Mouse (Mus musculus) lung, embryonic 15.5 days (tissue): ENCODE data around the gene Apoa1. TPM values are rescaled to one million over a fixed set of nuclear protein-coding genes. Genes with fewer than 3 reads are reported as not detected.
A peak's percentile ranks its signal among the peaks of the same experiment; 100 is the strongest.

Experiments
- ATAC-seq: fragments of 200-750 bp; cut with Nextera tagmentation; 2 replicates; pipeline ENCODE4 v1.8.0; 2017; ENCODE audit warnings: moderate number of reproducible peaks, borderline replicate concordance; ENCODE audit not compliant: low FRiP score, low TSS enrichment; ENCODE audit errors: extremely low read depth
- H3K27ac ChIP-seq: fragments of 300-500 bp; sonication (generic); 2 replicates; pipeline ENCODE4 v1.5.1; 2015; ENCODE audit warnings: moderate library complexity, mild to moderate bottlenecking, inconsistent platforms
- H3K27me3 ChIP-seq: fragments of 300-500 bp; sonication (generic); 2 replicates; pipeline ENCODE4 v1.6.1; 2015; ENCODE audit warnings: inconsistent platforms
- H3K36me3 ChIP-seq: fragments of 300-500 bp; sonication (generic); 2 replicates; pipeline ENCODE4 v1.6.1; 2015; ENCODE audit warnings: inconsistent platforms
- H3K4me1 ChIP-seq: fragments of 300-500 bp; sonication (generic); 2 replicates; pipeline ENCODE4 v1.6.1; 2015; ENCODE audit warnings: inconsistent platforms
- H3K4me2 ChIP-seq: fragments of 300-500 bp; sonication (generic); 2 replicates; pipeline ENCODE4 v1.6.1; 2015; ENCODE audit warnings: inconsistent platforms, mild to moderate bottlenecking, moderate library complexity
- H3K4me3 ChIP-seq: fragments of 300-500 bp; sonication (generic); 2 replicates; pipeline ENCODE4 v1.5.1; 2015; ENCODE audit warnings: mild to moderate bottlenecking, inconsistent platforms
- H3K9ac ChIP-seq: fragments of 300-500 bp; sonication (generic); 2 replicates; pipeline ENCODE4 v1.6.1; 2015; ENCODE audit warnings: inconsistent platforms
- H3K9me3 ChIP-seq: fragments of 300-500 bp; sonication (generic); 2 replicates; pipeline ENCODE4 v1.6.1; 2016; ENCODE audit warnings: inconsistent platforms
- WGBS: fragments of 180-500 bp; shearing (Covaris S2); methylation state at CpG from one replicate; pipeline ENCODE4 v1.1.7; 2015; 5-methylcytosine and 5-hydroxymethylcytosine counted together
- polyA plus RNA-seq: library from polyadenylated mRNA; unstranded; fragments of >200 nt; fragmentation: Nextera tagmentation; extraction: Ambion mirVana; gene quantifications from 2 replicates; pipeline ENCODE4 v1.2.1, GENCODE M21; 2015

Apoa1 gene
- polyA plus RNA-seq, result 6.6 and 29.8 TPM in 2 replicates

DNA sequence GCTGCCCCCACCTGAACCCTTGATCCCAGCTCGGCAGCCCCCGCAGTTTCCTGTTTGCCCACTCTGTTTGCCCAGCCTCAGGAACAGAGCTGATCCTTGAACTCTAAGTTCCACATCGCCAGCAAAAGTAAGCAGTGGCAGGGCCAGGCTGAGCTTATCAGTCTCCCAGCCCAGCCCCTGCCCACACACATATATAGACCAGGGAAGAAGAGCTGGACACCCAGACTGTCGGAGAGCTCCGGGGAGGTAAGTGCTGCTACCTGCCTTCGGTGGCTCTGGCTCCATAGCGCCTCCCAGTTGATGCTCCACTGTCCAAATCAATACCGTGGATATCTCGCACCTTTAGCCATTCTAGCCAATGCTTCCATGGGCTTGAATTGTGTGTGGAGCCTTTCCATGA is at the start of gene Apoa1:
TSS of gene Apoa1 (plus strand) at position 90 of the 400 bp plus-strand sequence.
- Histone ChIP-seq H3K4me2 (no peak within 1 kb of the TSS), H3K27ac (no peak within 1 kb of the TSS), H3K4me1 (peaks cover 13% of the 10 kb centered on the region), H3K27me3 (no peaks in the 10 kb centered on the region), H3K36me3 (no peaks in the 10 kb centered on the region), H3K9ac (no peak within 1 kb of the TSS), H3K9me3 (no peaks in the 10 kb centered on the region), H3K4me3 (no peak within 1 kb of the TSS)
- WGBS, result 32% methylated on average over 9 of the region's 9 CpGs
- ATAC-seq, result no peak

DNA sequence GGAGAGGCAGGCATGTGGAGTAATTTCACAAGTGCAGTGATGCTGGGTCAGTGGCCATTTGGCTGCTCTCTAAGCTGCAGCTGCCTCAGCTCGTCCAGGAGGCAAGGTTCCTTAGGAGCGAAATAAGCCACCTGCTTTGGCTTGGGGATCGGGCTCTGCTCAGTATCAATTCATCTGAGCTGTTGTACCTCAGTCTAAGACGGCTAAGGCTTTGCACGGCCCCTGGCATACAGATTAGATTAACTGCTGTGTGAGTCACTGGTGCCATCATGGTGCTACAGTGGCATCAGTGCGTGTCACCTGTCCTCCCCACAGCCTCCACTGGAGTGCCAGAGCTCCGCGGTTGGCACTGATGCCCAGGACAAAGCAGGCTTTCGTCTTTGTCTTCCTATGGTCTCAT is 49.8 kb upstream of the Apoa1 start:
- no peak overlapping the region for H3K9ac ChIP-seq
- H3K9me3 ChIP-seq, result no peaks in the 10 kb centered on the region
- peaks cover 35% of the 10 kb centered on the region for H3K4me1 ChIP-seq
- peaks cover 10% of the 10 kb centered on the region; the same call in 1 of the 2 replicates for H3K36me3 ChIP-seq
- ATAC-seq, result no peak
- no peak overlapping the region for H3K4me3 ChIP-seq
- no peak overlapping the region for H3K4me2 ChIP-seq
- no peaks in the 10 kb centered on the region for H3K27me3 ChIP-seq
- WGBS, result 89% methylated on average over 9 of the region's 9 CpGs
- H3K27ac ChIP-seq, result no peak overlapping the region

DNA sequence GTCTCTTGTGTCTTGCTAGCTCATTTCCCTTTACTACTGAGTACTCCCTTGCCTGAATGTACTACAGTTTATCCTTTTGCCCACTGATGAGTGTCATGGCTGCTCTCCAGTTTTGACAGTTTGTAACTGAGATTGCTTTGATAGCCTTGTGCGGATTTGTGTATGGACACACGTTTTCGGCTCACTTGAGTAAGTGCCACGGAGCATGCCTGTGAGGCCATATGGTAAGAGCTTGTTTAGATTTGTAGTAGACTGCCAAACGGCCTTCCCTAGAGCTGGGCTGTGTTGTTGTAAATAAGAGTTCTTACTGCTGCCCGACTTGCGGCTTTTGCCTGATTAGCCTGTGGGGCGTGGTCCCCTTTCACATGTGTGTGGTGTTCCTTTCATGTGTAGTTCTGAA is 47.1 kb upstream of the Apoa1 start:
- Histone ChIP-seq H3K4me2 (no peak overlapping the region), H3K9me3 (no peaks in the 10 kb centered on the region), H3K27ac (peak overlapping the region; percentile 1; the same call in 1 of the 2 replicates), H3K4me1 (peaks cover 14% of the 10 kb centered on the region), H3K9ac (no peak overlapping the region), H3K4me3 (no peak overlapping the region), H3K36me3 (peaks cover 10% of the 10 kb centered on the region; the same call in 1 of the 2 replicates), H3K27me3 (no peaks in the 10 kb centered on the region)
- WGBS, result 49% methylated on average over 8 of the region's 8 CpGs
- ATAC-seq, result peak; percentile 73; the same call in 1 of the 2 replicates

DNA sequence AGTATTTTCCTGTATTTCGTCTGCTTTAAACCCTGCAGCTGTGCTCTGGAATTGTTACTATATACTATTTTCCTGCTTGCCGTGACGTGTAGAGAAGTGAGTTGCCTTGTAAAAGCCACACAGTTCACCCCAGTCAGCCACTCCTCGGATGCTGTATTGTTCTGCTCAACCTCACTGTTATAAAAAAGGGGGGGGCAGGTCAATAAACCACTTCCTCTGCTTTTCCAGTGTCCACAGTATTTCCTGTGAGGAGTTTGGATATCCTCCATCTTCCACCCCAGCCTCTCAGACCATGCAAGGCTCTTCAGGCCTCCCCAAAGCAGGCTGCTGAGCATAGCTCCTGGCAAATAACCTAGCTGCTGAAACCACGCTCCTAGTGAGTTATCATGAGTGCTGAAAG is 43.8 kb upstream of the Apoa1 start:
- Histone ChIP-seq H3K4me2 (no peak overlapping the region), H3K27ac (peak overlapping the region; percentile 50; the same call in 1 of the 2 replicates), H3K4me3 (no peak overlapping the region), H3K27me3 (no peaks in the 10 kb centered on the region), H3K9ac (no peak overlapping the region), H3K9me3 (no peaks in the 10 kb centered on the region), H3K36me3 (no peaks in the 10 kb centered on the region), H3K4me1 (peaks cover 11% of the 10 kb centered on the region)
- no peak for ATAC-seq
- WGBS, result 70% methylated on average over 5 of the region's 5 CpGs

DNA sequence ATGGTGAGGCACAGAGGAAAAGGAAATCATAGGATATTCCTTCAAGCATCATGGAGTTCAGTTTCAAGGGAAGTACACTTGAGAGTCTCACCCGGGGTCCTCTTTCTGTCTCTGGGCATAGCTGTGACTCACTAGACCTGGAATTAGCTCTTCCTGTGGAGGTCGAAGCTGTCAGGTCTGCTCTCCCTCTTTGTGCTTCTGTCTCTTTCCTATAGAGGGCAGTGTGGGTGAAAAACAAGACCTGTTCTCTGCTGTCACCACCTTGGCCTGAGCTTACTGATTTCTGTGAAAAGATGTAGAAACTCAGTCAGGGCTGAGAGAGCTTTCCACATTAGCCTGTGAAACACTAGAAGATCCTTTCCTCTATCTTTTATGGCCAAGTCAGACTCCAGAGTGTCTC is 43.2 kb upstream of the Apoa1 start:
- no peak overlapping the region for H3K4me2 ChIP-seq
- WGBS, result 32% methylated on average over 2 of the region's 2 CpGs
- ATAC-seq, result no peak
- peaks cover 10% of the 10 kb centered on the region for H3K4me1 ChIP-seq
- H3K4me3 ChIP-seq, result no peak overlapping the region
- H3K9me3 ChIP-seq, result no peaks in the 10 kb centered on the region
- no peaks in the 10 kb centered on the region for H3K27me3 ChIP-seq
- no peaks in the 10 kb centered on the region for H3K36me3 ChIP-seq
- H3K27ac ChIP-seq, result peak overlapping the region; percentile 42; the same call in 1 of the 2 replicates
- H3K9ac ChIP-seq, result no peak overlapping the region

DNA sequence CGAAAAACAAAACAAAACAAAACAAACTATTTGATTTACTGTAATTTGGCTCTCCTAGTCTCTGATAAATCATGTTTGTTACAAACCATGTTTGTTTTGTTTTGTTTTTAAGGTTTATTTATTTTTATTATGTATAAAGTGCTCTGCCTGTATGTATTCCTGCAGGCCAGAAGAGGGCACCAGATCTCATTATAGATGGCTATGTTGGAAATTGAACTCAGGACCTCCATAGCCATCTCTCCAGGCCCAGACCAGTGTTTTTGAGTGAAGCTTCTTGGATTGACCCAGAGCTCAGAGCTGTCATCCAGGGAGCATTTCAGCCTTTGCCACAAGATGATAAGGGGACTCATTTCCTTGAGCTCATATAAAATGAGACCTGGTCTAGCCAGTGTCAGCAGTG is 42.0 kb upstream of the Apoa1 start:
- H3K9me3 ChIP-seq, result no peaks in the 10 kb centered on the region
- H3K4me3 ChIP-seq, result no peak overlapping the region
- no peak overlapping the region for H3K27ac ChIP-seq
- no peaks in the 10 kb centered on the region for H3K27me3 ChIP-seq
- WGBS, result 72% methylated on average over 1 of the region's 1 CpGs
- peaks cover 4% of the 10 kb centered on the region; the same call in 1 of the 2 replicates for H3K4me1 ChIP-seq
- no peak for ATAC-seq
- no peak overlapping the region for H3K4me2 ChIP-seq
- H3K9ac ChIP-seq, result no peak overlapping the region
- no peaks in the 10 kb centered on the region for H3K36me3 ChIP-seq

DNA sequence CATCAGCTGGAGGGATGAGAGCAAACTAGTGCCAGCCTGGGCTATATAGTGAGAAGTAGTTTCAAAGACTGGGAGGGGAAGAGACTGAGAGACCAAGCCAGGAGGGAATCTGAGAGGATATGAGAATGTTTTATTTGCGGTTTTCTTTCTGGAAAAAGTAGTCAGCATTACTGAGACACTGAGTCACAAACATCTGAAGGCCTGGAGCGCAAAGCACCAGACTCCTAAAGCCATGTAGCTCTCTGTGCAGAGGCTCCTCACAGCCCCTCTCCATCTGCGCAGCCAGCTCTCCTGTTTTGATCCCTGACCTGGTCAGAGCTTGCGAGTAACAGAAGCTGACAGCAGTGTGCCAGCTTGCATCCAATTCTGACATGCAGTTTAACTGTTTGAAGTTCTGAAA is 40.0 kb upstream of the Apoa1 start:
- Histone ChIP-seq H3K4me3 (no peak overlapping the region), H3K9ac (no peak overlapping the region), H3K9me3 (no peaks in the 10 kb centered on the region), H3K4me2 (no peak overlapping the region), H3K36me3 (no peaks in the 10 kb centered on the region), H3K27ac (no peak overlapping the region), H3K4me1 (peaks cover 6% of the 10 kb centered on the region; the same call in 1 of the 2 replicates), H3K27me3 (no peaks in the 10 kb centered on the region)
- WGBS, result 84% methylated on average over 4 of the region's 4 CpGs
- ATAC-seq, result no peak

DNA sequence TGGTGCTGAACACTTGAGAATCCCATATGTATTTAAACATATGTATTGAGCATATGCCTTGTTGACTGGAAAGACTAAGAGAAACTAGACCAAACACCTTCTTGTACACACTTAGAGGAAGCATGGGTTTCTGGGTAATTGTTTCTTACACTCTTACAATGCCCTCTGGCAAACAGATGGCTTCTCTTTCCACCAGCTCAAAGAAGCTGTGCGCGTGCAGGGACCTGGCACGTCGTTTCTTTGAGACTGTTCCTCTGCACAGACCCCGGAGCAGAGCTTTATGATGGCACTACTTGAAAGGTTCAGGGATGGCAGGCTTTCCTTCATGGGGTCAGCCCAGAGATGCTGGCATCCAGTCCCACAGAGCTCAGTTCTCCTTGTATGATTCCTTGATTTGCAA is 39.4 kb upstream of the Apoa1 start:
- Histone ChIP-seq H3K27me3 (no peaks in the 10 kb centered on the region), H3K27ac (no peak overlapping the region), H3K9me3 (no peaks in the 10 kb centered on the region), H3K4me1 (peaks cover 6% of the 10 kb centered on the region; the same call in 1 of the 2 replicates), H3K4me2 (no peak overlapping the region), H3K36me3 (no peaks in the 10 kb centered on the region), H3K9ac (no peak overlapping the region), H3K4me3 (no peak overlapping the region)
- 85% methylated on average over 5 of the region's 5 CpGs for WGBS
- ATAC-seq, result no peak

DNA sequence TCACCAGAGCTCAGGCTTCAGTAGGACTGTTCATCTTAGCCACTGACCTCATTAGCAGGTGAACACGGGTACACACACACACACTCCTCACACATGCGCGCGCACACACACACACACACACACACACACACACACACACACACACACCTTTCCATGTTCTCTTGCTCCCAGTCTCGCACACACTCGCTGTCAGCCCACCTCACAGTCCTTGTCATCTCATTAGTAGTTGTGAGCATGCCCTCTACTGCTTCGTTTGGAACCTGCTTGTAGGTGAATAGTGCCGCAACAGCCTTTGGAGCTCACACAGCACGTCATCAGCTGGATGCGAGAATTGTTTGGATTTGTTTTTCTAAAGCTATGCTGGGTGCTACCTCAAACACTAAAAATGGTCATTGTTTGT is 39.0 kb upstream of the Apoa1 start:
- Histone ChIP-seq H3K4me3 (no peak overlapping the region), H3K4me2 (no peak overlapping the region), H3K27ac (no peak overlapping the region), H3K4me1 (peaks cover 6% of the 10 kb centered on the region; the same call in 1 of the 2 replicates), H3K27me3 (no peaks in the 10 kb centered on the region), H3K9me3 (no peaks in the 10 kb centered on the region), H3K9ac (no peak overlapping the region), H3K36me3 (peaks cover 3% of the 10 kb centered on the region; the same call in 1 of the 2 replicates)
- no peak for ATAC-seq
- WGBS, result 84% methylated on average over 10 of the region's 10 CpGs

DNA sequence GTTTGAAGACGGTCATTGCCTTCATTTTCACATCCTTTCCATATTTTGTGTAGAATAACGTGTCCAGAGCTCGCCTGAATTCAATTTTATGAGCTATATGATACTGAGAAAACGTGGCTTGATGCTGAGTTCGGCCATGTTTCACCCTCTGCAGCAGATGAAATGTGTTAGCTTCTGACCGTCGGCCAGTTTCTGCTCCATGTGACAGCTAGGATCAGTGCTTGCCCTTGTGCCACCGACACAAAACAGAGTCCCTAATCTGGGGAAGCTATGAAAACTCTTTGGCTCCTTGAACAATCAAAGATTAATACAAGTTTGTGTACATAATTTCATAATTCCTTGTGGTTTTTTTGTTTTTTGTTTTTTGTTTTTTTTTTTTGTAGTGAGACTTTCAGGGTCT is 37.1 kb upstream of the Apoa1 start:
- peaks cover 10% of the 10 kb centered on the region; the same call in 1 of the 2 replicates for H3K36me3 ChIP-seq
- H3K4me3 ChIP-seq, result no peak overlapping the region
- no peaks in the 10 kb centered on the region for H3K27me3 ChIP-seq
- H3K4me1 ChIP-seq, result peaks cover 6% of the 10 kb centered on the region; the same call in 1 of the 2 replicates
- no peaks in the 10 kb centered on the region for H3K9me3 ChIP-seq
- H3K9ac ChIP-seq, result no peak overlapping the region
- ATAC-seq, result no peak
- WGBS, result 54% methylated on average over 8 of the region's 8 CpGs
- no peak overlapping the region for H3K4me2 ChIP-seq
- H3K27ac ChIP-seq, result no peak overlapping the region

DNA sequence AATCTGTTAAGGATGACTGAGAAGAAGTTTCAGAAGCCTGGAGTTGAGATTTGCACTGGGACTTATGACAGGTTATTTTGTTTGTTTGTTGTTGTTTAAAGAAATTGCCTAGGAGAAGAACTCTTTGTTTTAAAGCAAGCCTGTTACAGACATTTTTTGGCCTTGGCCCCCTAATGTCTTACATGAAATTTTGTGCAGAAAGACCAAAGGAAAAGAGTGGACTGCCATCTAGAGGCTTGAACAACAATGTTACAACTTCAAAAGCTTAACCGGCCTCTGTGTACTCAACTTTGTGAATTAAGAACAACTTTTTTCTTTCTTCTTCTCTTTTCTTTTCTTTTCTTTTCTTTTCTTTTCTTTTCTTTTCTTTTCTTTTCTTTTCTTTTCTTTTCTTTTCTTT is 36.7 kb upstream of the Apoa1 start:
- Histone ChIP-seq H3K4me3 (no peak overlapping the region), H3K27me3 (no peaks in the 10 kb centered on the region), H3K4me1 (peaks cover 6% of the 10 kb centered on the region; the same call in 1 of the 2 replicates), H3K9ac (no peak overlapping the region), H3K9me3 (no peaks in the 10 kb centered on the region), H3K36me3 (peaks cover 10% of the 10 kb centered on the region; the same call in 1 of the 2 replicates), H3K27ac (no peak overlapping the region), H3K4me2 (no peak overlapping the region)
- 24% methylated on average over 1 of the region's 1 CpGs for WGBS
- ATAC-seq, result no peak

DNA sequence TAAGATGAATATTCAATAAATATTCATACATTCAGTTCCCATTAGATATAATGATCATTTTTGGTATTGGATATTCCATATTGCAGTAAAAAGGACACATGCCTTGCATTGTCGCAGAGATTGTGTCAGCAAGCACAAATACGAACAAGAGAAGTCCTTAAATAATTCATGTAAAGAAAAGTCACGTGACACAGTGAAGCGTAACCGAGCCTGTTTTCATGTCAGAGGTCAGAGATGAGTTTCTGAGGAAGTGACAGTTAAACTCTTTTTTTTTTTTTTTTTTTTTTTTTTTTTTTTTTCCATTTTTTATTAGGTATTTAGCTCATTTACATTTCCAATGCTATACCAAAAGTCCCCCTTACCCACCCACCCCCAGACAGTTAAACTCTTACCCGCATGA is 35.7 kb upstream of the Apoa1 start:
- ATAC-seq, result no peak
- WGBS, result 84% methylated on average over 6 of the region's 6 CpGs
- no peaks in the 10 kb centered on the region for H3K9me3 ChIP-seq

DNA sequence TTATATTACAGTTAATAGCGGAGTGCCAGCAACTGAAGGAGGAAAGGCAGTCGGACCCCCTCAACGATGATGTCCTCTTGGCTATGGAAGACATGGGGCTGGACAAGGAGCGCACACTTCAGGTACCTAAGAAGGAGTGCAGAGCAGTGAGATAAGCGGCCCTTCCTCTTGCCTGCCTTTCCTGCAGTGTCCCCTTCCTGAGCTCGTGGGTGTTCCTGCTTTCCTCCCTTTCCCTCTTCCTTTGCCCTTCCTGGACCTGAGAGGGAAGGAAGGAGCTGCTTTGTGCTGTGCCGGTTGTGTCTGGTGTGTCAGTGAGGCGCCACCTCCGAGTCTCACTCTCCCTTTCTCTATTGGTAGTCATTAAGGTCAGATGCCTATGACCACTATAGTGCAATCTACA is 33.6 kb upstream of the Apoa1 start:
- no peak overlapping the region for H3K27ac ChIP-seq
- H3K4me2 ChIP-seq, result no peak overlapping the region
- 83% methylated on average over 9 of the region's 9 CpGs for WGBS
- peaks cover 6% of the 10 kb centered on the region; the same call in 1 of the 2 replicates for H3K4me1 ChIP-seq
- peaks cover 30% of the 10 kb centered on the region for H3K36me3 ChIP-seq
- no peaks in the 10 kb centered on the region for H3K9me3 ChIP-seq
- no peak for ATAC-seq
- H3K27me3 ChIP-seq, result no peaks in the 10 kb centered on the region
- no peak overlapping the region for H3K9ac ChIP-seq
- H3K4me3 ChIP-seq, result no peak overlapping the region

More for the DNA sequence above, 35.7 kb upstream of the Apoa1 start:
- no peak overlapping the region for H3K9ac ChIP-seq
- H3K36me3 ChIP-seq, result peaks cover 14% of the 10 kb centered on the region
- peaks cover 6% of the 10 kb centered on the region; the same call in 1 of the 2 replicates for H3K4me1 ChIP-seq
- no peaks in the 10 kb centered on the region for H3K27me3 ChIP-seq
- H3K4me2 ChIP-seq, result no peak overlapping the region
- no peak overlapping the region for H3K27ac ChIP-seq
- H3K4me3 ChIP-seq, result no peak overlapping the region
